Mouse (Mus musculus) frontal cortex, adult 2 months (tissue): ENCODE results near the gene Cabp7. TPM values are rescaled to one million over a fixed set of nuclear protein-coding genes. Genes with fewer than 3 reads are reported as not detected.
A peak's percentile ranks its signal among the peaks of the same experiment; 100 is the strongest.
"Not testable (repeated sequence)": the region's sequence is repeated elsewhere in the genome, so short reads cannot be mapped to it uniquely, and the experiment has no call there.

ENCODE experiments used
- DNase-seq, 2 experiments: peaks; one replicate each; pipeline ENCODE4 v3.0.0; 2022; ENCODE audit warnings: low spot score in 1 of 2; ENCODE audit errors: extremely low spot score in 1 of 2
- polyA plus RNA-seq: library from polyadenylated mRNA; depleted of rRNA; stranded (reverse); fragments of >200 nt; gene quantifications from 2 replicates; pipeline ENCODE4 v1.2.3, GENCODE M21; 2012; rRNA removed

The Cabp7 gene
- polyA plus RNA-seq, 1 experiment: 15.7 TPM

GRCm38 (mm10) chr11:4710188-4710587, 36.4 kb downstream of the Cabp7 start:
- not testable (repeated sequence) for DNase-seq

DNA sequence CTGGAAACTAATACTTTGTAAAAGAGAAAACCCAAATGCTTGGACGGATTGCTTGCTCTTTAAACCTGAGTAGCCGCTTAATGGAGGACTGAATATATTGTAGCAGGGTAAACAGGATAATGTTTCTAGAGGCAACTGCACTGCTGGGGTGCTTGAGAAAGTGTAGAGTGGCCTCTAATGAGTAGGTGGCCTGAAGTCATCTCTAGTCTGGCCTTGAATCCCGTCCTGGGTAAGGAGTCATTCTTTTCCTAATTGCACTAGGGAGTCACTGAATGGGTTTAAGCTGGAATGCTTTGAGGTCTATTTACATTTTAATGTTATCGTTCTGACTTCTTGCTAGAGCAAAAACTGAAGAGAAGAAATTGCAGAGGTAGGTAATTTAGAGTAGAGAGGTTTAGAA, 41.4 kb downstream of the Cabp7 start:
- DNase-seq: no peak

GRCm38 (mm10) chr11:4704072-4704964, 42.3 kb downstream of the Cabp7 start, which contains the start of the genes Uqcr10 and Zmat5:
TSS of gene Uqcr10 (minus strand) at chr11:4704342.
TSS of gene Zmat5 (plus strand) at chr11:4704678.
- peak; percentile 92 to 95 for DNase-seq

GRCm38 (mm10) chr11:4703688-4704071, 42.9 kb downstream of the Cabp7 start:
- no peak for DNase-seq

DNA sequence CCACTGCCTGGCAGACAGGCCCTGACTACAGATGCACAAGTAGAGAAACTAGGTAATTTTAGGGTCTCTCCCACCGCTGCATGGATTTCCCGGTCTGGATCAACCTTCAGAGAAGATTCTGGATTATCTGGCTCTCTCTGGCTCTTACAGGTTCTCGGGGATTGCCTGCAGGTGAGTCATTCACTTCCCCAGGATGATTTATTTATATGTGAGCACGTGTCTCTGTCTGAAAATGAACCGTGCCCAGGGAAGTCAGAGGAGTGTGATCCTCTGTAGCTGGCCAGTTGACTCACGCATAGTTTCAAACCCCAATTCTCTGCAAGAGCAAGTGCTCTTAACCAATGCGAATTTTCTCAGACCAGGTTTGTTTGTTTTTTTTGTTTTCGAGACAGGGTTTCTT, 45.9 kb downstream of the Cabp7 start:
- DNase-seq: no peak

DNA sequence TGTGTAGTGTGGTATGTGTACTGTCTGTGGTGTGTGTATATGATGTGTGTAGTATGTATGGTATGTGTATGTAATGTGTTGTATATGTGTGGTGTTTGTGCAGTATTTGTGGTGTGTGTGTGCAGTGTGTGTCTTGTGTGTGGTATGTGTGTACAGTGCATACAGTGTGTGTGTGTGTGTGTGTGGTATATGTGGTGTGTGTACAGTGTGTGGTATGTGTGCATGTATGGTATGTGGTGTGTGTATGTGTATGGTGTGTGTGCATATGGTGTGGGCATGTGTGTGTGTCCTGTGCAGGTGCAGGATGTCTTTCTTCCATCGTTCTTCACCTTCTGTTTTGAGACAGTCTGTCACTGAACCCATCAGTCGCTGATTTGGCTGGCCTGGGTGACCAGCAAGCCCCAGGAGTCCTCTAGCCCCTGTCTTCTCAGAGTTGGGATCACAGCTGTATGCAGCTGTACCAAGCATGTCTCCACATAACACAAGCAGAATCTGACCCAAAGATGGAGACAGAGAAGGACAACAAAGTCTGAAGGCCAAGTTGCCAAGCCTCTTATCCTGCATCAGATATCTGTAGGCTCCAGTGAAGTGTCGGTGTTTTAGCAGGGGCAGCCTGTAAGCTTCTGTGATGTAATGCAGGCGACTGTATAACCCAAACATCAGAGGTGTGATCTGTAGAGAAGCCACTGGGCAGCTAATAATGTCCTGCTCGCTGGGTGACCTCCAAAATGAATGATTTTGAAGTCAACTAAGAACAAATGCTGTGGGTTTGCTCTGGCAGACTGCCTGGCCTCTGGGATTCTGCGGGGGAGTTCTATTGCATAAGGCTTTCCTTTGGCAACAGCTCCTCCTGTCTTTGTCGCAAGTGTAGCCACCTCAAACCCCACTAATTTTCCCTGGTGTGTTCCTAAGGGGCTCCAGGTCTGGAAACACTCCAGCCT, 49.3 kb downstream of the Cabp7 start:
- DNase-seq: peak in 1 of 2 experiments; percentile 84

DNA sequence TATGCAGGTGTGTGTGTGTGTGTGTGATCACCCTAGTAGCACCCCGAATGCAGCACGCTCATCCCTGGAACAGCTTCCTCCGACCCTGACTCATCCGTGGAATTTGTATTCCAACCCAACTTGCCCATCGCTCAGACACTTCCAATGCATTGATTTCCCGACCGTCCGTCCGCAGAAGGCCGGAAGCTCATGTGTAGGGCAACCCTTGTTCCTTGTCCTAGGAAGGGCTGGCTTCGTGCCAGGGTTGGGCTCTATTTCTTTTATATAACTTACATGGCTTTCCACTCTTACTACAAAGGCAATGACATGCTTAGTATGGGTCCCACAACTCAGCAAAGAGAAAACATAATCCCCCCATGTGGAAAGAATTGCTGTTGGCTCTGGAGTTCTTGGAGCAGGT, 54.4 kb downstream of the Cabp7 start:
- no peak for DNase-seq

DNA sequence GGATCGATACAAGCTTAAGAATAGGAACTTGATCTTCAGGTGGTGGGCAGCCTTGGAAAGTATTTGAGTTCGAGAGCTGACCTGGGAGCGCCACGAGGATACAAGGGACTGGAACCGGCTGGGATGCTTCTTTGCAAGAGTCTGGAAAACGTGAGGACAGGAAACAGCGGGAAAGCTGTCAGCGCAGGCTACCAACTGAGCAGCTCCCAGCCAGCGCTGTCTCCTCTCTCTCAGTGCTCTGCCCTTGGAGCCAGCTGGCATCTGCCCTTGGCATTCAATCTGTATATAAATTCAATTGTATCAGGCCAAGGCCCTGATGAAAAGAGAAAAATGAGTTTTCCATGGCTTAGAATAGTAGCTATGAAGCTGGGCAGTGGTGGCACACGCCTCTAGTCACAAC, 55.4 kb downstream of the Cabp7 start:
- DNase-seq: no peak

GRCm38 (mm10) chr11:4690353-4690752, 56.2 kb downstream of the Cabp7 start:
- no peak for DNase-seq

- DNase-seq: no peak
These were observed 57.8 kb downstream of the Cabp7 start for GRCm38 (mm10) chr11:4688632-4689380.

- no peak for DNase-seq
These were observed 58.7 kb downstream of the Cabp7 start for GRCm38 (mm10) chr11:4687874-4688273.

DNA sequence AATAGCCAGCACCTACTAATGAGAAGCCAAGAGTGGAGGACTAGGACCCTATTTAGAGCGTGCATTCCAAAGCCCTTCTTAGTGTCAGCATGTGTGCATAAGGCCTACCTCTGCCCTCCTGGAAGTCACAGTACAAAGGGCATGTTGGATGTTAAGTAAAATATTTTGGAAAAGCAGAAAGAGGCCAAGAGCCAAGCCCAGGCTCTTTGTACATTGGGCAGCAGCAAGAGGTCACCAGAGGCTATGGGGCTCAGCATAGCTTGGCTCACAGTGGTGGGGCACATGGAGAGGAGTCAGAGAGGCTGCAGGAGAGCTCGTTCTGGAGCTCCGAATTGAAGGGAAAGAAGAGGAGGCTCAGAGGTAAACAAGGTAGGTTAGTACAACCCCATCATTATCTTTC, 59.6 kb downstream of the Cabp7 start:
- no peak for DNase-seq

Other genes with a start within 250 kb of the Cabp7 start
- gene Mtmr3, start 151.9 kb downstream of the Cabp7 start, polyA plus RNA-seq: 38.8 and 45.1 TPM in 2 replicates
- not detected in 2 replicates for gene Gm11032, start 126.7 kb downstream of the Cabp7 start, polyA plus RNA-seq
- gene Ascc2, start 109.0 kb downstream of the Cabp7 start, polyA plus RNA-seq: 21.4 and 22.5 TPM in 2 replicates
- 977 and 1,045 TPM in 2 replicates for gene Uqcr10, start 42.4 kb downstream of the Cabp7 start, polyA plus RNA-seq
- gene Zmat5, start 42.1 kb downstream of the Cabp7 start, polyA plus RNA-seq: 48.6 and 49.5 TPM in 2 replicates
- gene Nf2, start 102.8 kb upstream of the Cabp7 start, polyA plus RNA-seq: 67.6 and 67.9 TPM in 2 replicates
- 74.8 and 76.4 TPM in 2 replicates for gene Nipsnap1, start 127.2 kb upstream of the Cabp7 start, polyA plus RNA-seq
- 42.0 and 45.4 TPM in 2 replicates for gene Thoc5, start 148.5 kb upstream of the Cabp7 start, polyA plus RNA-seq
- gene Nefh, start 201.3 kb upstream of the Cabp7 start, polyA plus RNA-seq: 23.7 and 28.0 TPM in 2 replicates
- 150 and 165 TPM in 2 replicates for gene Ap1b1, start 240.0 kb upstream of the Cabp7 start, polyA plus RNA-seq